Mouse (Mus musculus) embryonic facial prominence, embryonic 11.5 days (tissue): ENCODE data around the gene Spata16. TPM values are rescaled to one million over a fixed set of nuclear protein-coding genes. Genes with fewer than 3 reads are reported as not detected.

Source experiments
- ATAC-seq: fragments of 200-750 bp; cut with Nextera tagmentation; replicated peaks from 2 replicates; pipeline ENCODE4 v1.8.0; 2017; ENCODE audit warnings: low read depth; ENCODE audit not compliant: insufficient number of reproducible peaks, low FRiP score, low TSS enrichment
- DNase-seq: peaks from one replicate; pipeline ENCODE4 v3.0.0-alpha.2; 2015; ENCODE audit warnings: low spot score
- H3K27ac ChIP-seq: fragments of 300-500 bp; sonication (generic); replicated peaks from 2 replicates; pipeline ENCODE4 v1.5.1; 2014; ENCODE audit warnings: mild to moderate bottlenecking, low read depth, low read length, control low read depth
- H3K27me3 ChIP-seq: fragments of 300-500 bp; sonication (generic); 2 replicates; pipeline ENCODE4 v1.6.1; 2014; ENCODE audit warnings: mild to moderate bottlenecking, low read length, moderate library complexity, mixed read lengths; ENCODE audit not compliant: control insufficient read depth, insufficient read depth
- H3K36me3 ChIP-seq: fragments of 300-500 bp; sonication (generic); replicated peaks from 2 replicates; pipeline ENCODE4 v1.6.1; 2014; ENCODE audit warnings: low read depth, mild to moderate bottlenecking, low read length, moderate library complexity, mixed read lengths; ENCODE audit not compliant: control insufficient read depth, insufficient read depth
- H3K4me1 ChIP-seq: fragments of 300-500 bp; sonication (generic); 2 replicates; pipeline ENCODE4 v1.6.1; 2014; ENCODE audit warnings: low read length, mixed read lengths; ENCODE audit not compliant: control insufficient read depth, insufficient read depth
- H3K4me2 ChIP-seq: fragments of 300-500 bp; sonication (generic); 2 replicates; pipeline ENCODE4 v1.6.1; 2014; ENCODE audit warnings: low read depth, mild to moderate bottlenecking, control low read depth, low read length, moderate library complexity
- H3K4me3 ChIP-seq: fragments of 300-500 bp; sonication (generic); 2 replicates; pipeline ENCODE4 v1.5.1; 2014; ENCODE audit warnings: low read depth, low read length, control low read depth
- H3K9ac ChIP-seq: fragments of 300-500 bp; sonication (generic); replicated peaks from 2 replicates; pipeline ENCODE4 v1.6.1; 2014; ENCODE audit warnings: mild to moderate bottlenecking, control low read depth, low read length
- H3K9me3 ChIP-seq: fragments of 300-500 bp; sonication (generic); replicated peaks from 2 replicates; pipeline ENCODE4 v1.6.1; 2016; ENCODE audit warnings: mild to moderate bottlenecking, low read length, inconsistent platforms, mixed read lengths; ENCODE audit not compliant: control insufficient read depth
- WGBS: fragments of 180-500 bp; shearing (Covaris S2); extraction: QIAGEN DNeasy Blood & Tissue Kit; methylation state at CpG from one replicate; pipeline ENCODE4 v1.1.7; 2014; 5-methylcytosine and 5-hydroxymethylcytosine counted together
- microRNA-seq: library from miRNA; unstranded; fragments of <30 nt; microRNA quantifications from one replicate; pipeline ENCODE4, GENCODE M21; 2016; ENCODE audit warnings: borderline number of aligned reads
- polyA plus RNA-seq: library from polyadenylated mRNA; unstranded; fragments of >200 nt; fragmentation: Nextera tagmentation; extraction: Ambion mirVana; gene quantifications from 2 replicates; pipeline ENCODE4 v1.2.1, GENCODE M21; 2014

The Spata16 gene
- polyA plus RNA-seq, 1 experiment from 2014 or later, result not detected

DNA sequence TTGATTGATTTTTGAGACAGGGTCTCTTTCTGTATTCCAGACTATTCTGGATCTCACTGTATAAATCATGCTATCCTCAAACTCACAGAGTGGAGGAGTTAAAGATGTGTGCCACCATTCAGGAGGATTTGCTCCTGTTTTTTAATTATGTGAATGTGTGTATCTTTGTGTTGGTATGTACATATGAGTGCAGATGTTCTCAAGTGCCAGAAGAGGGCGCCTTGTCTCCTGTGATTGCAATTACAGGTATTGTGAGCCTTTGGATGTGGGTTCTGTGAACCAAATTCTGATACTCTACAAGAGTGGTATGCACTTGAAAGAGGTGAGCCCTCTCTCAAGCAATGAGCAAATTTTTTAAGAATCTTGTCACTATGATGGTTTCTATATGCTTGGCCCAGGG lies 369.4 kb downstream of the Spata16 start:
- ATAC-seq, result no peak

DNA sequence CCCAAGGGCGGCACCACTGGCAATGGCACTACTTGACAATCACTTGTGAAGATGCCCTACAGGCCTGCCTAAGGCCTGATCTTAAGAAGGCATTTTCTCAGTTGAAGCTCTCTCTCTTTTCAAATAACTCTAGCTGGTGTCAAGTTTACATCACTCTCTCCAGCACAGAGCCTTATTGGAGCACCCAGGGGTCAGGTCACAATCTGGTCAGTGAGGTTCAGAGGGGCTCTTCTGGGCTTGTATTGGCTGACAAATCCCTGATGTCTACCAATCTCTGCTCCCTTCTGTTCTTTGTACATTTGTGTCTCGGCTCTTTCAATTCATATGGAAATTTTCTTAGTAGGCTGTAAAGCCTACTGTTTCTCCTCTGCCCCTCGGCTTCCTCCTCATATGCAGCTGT lies 390.5 kb downstream of the Spata16 start:
- Histone ChIP-seq H3K4me2 (no peak overlapping the region), H3K9ac (no peak overlapping the region), H3K27me3 (no peaks in the 10 kb centered on the region), H3K36me3 (no peaks in the 10 kb centered on the region), H3K4me3 (no peak overlapping the region), H3K4me1 (no peaks in the 10 kb centered on the region), H3K9me3 (no peaks in the 10 kb centered on the region), H3K27ac (no peak overlapping the region)
- no peak for ATAC-seq
- no peak for DNase-seq
- 70% methylated on average over 3 of the region's 3 CpGs for WGBS

More for the DNA sequence above, 369.4 kb downstream of the Spata16 start:
- no peak overlapping the region for H3K9ac ChIP-seq
- WGBS, result 42% methylated on average over 1 of the region's 1 CpGs
- DNase-seq, result no peak
- no peaks in the 10 kb centered on the region for H3K4me1 ChIP-seq
- H3K27ac ChIP-seq, result no peak overlapping the region
- no peaks in the 10 kb centered on the region for H3K27me3 ChIP-seq
- no peak overlapping the region for H3K4me2 ChIP-seq
- no peaks in the 10 kb centered on the region for H3K9me3 ChIP-seq
- no peaks in the 10 kb centered on the region for H3K36me3 ChIP-seq
- H3K4me3 ChIP-seq, result no peak overlapping the region

DNA sequence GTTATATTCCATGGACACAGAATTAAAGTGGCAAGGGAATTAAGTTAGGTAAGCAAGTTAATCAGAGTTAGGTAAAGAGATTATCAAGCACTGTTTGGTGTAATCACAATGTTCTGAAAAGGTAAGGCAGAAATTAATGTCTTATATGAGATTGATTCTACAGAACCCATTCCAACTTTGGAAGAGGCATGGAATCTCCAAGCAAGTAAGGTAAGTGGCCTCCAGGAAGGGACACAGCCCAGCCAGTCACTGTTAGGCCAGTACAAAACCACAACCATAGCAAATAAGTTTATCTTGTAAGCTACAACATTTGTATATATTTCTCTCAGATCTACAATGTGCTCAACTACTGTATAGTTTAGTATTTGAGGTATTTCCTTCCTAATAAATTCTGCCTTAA lies 391.1 kb downstream of the Spata16 start:
- H3K4me1 ChIP-seq, result no peaks in the 10 kb centered on the region
- H3K9ac ChIP-seq, result no peak overlapping the region
- H3K27ac ChIP-seq, result no peak overlapping the region
- H3K4me3 ChIP-seq, result no peak overlapping the region
- no peaks in the 10 kb centered on the region for H3K27me3 ChIP-seq
- no peak for ATAC-seq
- DNase-seq, result no peak
- no peak overlapping the region for H3K4me2 ChIP-seq
- H3K9me3 ChIP-seq, result no peaks in the 10 kb centered on the region
- H3K36me3 ChIP-seq, result no peaks in the 10 kb centered on the region

DNA sequence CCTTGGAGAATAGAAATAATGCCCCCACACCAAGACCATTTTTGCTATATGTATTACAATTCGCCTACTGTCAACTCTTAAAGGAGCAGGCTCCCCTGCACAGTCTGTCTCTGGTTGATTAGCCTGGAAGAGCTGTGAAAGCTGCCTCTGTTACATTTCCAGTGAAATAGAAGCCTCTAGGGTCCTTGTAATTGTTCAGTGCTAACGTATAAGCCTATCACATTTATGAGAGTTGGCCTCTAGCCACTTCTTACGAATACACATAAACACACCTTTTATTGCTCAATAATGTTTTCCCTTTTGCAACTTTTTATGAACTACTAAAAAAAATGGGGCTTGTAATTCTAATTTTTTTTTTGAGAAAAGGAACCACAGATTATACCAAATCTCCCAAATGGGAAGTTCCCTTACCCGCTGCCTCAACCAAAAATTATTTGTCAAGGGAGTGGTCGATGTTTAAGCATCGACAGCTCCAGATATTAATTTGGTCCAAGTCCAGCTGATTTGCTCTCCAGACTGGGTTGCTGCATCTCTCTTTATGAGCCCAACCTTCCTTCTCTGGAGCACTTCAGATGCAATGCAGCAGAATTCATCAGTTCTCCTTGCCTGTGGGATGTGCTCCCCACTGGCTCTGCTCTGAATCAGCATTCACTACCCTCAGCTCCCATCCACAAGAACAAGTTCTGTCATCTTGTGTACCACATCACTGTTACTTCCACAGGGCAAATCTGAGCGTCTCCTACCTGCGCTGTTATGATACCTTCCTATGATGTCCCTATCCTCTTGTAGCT lies 392.8 kb downstream of the Spata16 start:
- WGBS, result 91% methylated on average over 8 of the region's 8 CpGs
- ATAC-seq, result no peak
- no peak for DNase-seq

More for the DNA sequence above, 392.8 kb downstream of the Spata16 start:
- Histone ChIP-seq H3K27me3 (no peaks in the 10 kb centered on the region), H3K9ac (no peak overlapping the region), H3K36me3 (no peaks in the 10 kb centered on the region), H3K4me2 (no peak overlapping the region), H3K4me3 (no peak overlapping the region), H3K27ac (no peak overlapping the region), H3K4me1 (no peaks in the 10 kb centered on the region), H3K9me3 (no peaks in the 10 kb centered on the region)

Small RNAs within 50 kb of the gene (microRNA-seq; reads per million reads assigned to microRNA genes)
- gene Gm25773 (not detected), gene Gm44464 (not detected)
